Mouse (Mus musculus) forebrain, embryonic 16.5 days (tissue): Measurements from ENCODE around the gene Mpp4. TPM values are rescaled to one million over a fixed set of nuclear protein-coding genes. Genes with fewer than 3 reads are reported as not detected.

ENCODE experiments used
- ATAC-seq: fragments of 200-750 bp; cut with Nextera tagmentation; 2 replicates; pipeline ENCODE4 v1.8.0; 2017; ENCODE audit warnings: mild to moderate bottlenecking, moderate library complexity
- H3K27ac ChIP-seq: fragments of 300-500 bp; sonication (generic); 2 replicates; pipeline ENCODE4 v1.5.1; 2014; ENCODE audit warnings: low read length, control low read depth
- H3K27me3 ChIP-seq: fragments of 300-500 bp; sonication (generic); replicated peaks from 2 replicates; pipeline ENCODE4 v1.6.1; 2014; ENCODE audit warnings: low read length; ENCODE audit not compliant: control insufficient read depth, insufficient read depth
- H3K36me3 ChIP-seq: fragments of 300-500 bp; sonication (generic); 2 replicates; pipeline ENCODE4 v1.6.1; 2014; ENCODE audit not compliant: control insufficient read depth, insufficient read depth
- H3K4me1 ChIP-seq: fragments of 300-500 bp; sonication (generic); replicated peaks from 2 replicates; pipeline ENCODE4 v1.6.1; 2014; ENCODE audit warnings: low read length; ENCODE audit not compliant: control insufficient read depth, insufficient read depth
- H3K4me2 ChIP-seq: fragments of 300-500 bp; sonication (generic); 2 replicates; pipeline ENCODE4 v1.6.1; 2014; ENCODE audit warnings: mild to moderate bottlenecking, low read length, control low read depth
- H3K4me3 ChIP-seq: fragments of 300-500 bp; sonication (generic); replicated peaks from 2 replicates; pipeline ENCODE4 v1.5.1; 2014; ENCODE audit warnings: mild to moderate bottlenecking, low read length, control low read depth
- H3K9ac ChIP-seq: fragments of 300-500 bp; sonication (generic); replicated peaks from 2 replicates; pipeline ENCODE4 v1.6.1; 2014; ENCODE audit warnings: low read depth, low read length, control low read depth
- H3K9me3 ChIP-seq: fragments of 300-500 bp; sonication (generic); 2 replicates; pipeline ENCODE4 v1.6.1; 2016; ENCODE audit warnings: low read length; ENCODE audit not compliant: control insufficient read depth
- WGBS: fragments of 180-500 bp; shearing (Covaris S2); extraction: QIAGEN DNeasy Blood & Tissue Kit; methylation state at CpG from one replicate; pipeline ENCODE4 v1.1.7; 2014; 5-methylcytosine and 5-hydroxymethylcytosine counted together
- polyA plus RNA-seq: library from polyadenylated mRNA; unstranded; fragments of >200 nt; fragmentation: Nextera tagmentation; extraction: Ambion mirVana; gene quantifications from 2 replicates; pipeline ENCODE4 v1.2.1, GENCODE M21; 2015

Mpp4 gene
- polyA plus RNA-seq: 0.55 and 0.75 TPM in 2 replicates

DNA sequence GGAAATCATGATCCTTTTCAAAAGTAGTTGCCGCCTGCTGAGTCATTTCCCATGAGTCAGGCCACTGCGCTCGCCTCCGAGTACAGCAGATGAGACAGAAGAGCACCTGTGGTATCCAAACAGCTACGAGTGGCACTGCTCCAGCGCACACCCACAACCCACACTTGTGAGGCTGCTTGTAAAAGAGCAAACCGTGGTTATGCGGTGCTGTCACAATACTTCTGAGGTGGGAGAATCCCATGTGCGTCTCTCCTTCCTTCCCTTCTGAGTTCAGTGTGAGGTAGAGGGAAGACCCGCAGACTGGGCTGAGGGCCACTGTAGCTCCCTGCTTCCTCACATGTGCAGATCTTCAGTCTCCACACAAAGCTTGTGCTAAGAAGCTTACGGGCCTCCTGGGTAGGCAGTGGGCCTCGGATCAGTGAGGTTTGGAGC is at the start of gene Mpp4:
Mpp4 (minus strand) TSS at position 360 of the 432 bp plus-strand sequence.
- ATAC-seq: no peak
- Histone ChIP-seq H3K27me3 (no peaks in the 10 kb centered on the region), H3K27ac (no peak within 1 kb of the TSS), H3K9ac (no peak within 1 kb of the TSS), H3K9me3 (no peaks in the 10 kb centered on the region), H3K4me3 (no peak within 1 kb of the TSS), H3K4me2 (no peak within 1 kb of the TSS), H3K36me3 (peaks cover 14% of the 10 kb centered on the region), H3K4me1 (peaks cover 2% of the 10 kb centered on the region; the same call in 1 of the 2 replicates)
- WGBS: 24% methylated on average over 12 of the region's 12 CpGs

DNA sequence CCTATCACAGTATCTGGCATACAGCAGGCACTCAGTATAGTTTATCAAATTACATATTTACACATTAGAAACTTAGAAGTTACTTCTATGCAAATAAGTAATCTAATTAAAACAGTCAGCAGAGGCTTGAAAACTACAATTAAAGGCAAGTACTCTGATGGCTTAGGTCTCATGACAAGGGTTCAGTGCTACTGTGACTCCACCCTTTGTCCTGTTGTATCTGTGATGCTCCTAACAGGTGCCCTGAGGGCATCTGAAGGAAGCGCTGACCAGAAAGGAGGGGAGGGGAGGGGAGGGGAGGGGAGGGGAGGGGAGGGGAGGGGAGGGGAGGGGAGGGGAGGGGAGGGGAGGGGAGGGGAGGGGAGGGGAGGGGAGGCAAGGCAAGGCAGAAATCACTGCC is 49.8 kb upstream of the Mpp4 start:
- Histone ChIP-seq H3K9me3 (no peaks in the 10 kb centered on the region), H3K4me2 (no peak overlapping the region), H3K4me3 (no peak overlapping the region), H3K36me3 (peaks cover 7% of the 10 kb centered on the region), H3K9ac (no peak overlapping the region), H3K4me1 (no peaks in the 10 kb centered on the region), H3K27ac (no peak overlapping the region), H3K27me3 (no peaks in the 10 kb centered on the region)
- no CpG with 5 or more reads among the region's 1 CpGs for WGBS
- ATAC-seq: no peak

DNA sequence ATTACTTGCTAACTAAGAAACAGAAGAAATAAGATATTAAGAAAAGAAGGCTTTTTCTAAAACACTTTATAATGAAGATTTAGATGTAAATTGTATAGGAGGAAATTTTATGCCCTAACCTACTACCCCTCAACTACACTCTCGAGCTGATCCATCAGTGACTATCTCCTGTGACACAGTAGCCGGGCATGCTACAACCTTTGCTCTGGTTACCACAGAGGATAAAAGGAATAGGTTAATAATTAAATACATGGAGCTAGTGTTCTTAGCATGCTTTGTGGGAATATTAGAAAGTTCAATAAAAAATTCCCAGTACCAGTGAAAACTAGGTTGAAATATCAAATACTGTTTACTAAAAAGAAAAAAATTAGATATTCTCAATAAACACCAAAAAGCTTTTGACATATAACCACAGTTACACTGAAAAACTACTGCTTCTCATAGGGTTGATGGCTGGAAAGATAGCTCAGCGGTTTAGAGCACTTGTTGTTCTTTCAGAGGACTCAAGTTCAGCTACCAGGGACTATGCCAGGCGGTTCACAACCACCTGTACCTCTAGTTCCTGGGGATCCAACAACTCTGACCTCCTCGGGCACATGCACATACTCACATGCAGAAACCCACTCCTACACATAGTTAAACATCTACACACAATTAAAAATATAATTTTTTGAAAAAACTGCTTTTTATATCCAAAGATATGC is 49.0 kb upstream of the Mpp4 start:
- Histone ChIP-seq H3K27me3 (no peaks in the 10 kb centered on the region), H3K4me1 (no peaks in the 10 kb centered on the region), H3K36me3 (peaks cover 7% of the 10 kb centered on the region), H3K4me2 (no peak overlapping the region), H3K4me3 (no peak overlapping the region), H3K9me3 (no peaks in the 10 kb centered on the region), H3K9ac (no peak overlapping the region), H3K27ac (no peak overlapping the region)
- ATAC-seq: no peak
- WGBS: 90% methylated on average over 5 of the region's 5 CpGs

DNA sequence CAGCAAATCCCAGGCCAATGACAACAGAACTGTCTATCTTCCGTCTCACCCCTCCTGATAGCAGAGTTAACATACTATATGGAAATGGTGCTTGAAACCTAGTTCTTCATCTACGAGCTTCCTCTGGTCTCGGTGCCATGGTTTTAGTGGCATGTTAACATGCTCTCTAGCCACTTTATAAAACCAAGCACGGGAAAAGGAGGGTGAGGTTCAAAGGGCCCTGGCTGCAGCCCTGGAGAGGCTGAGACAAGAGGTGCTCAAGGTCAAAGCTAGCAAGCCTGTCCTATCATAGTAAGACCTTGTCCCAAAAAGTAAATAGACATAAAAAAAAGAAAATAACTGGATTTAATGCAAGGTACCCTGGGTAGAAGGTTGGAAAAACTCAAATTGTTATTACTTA is 48.5 kb upstream of the Mpp4 start:
- Histone ChIP-seq H3K4me2 (no peak overlapping the region), H3K4me1 (no peaks in the 10 kb centered on the region), H3K27me3 (no peaks in the 10 kb centered on the region), H3K9ac (no peak overlapping the region), H3K4me3 (no peak overlapping the region), H3K36me3 (peaks cover 7% of the 10 kb centered on the region), H3K9me3 (no peaks in the 10 kb centered on the region), H3K27ac (no peak overlapping the region)
- 91% methylated on average over 4 of the region's 4 CpGs for WGBS
- no peak for ATAC-seq

DNA sequence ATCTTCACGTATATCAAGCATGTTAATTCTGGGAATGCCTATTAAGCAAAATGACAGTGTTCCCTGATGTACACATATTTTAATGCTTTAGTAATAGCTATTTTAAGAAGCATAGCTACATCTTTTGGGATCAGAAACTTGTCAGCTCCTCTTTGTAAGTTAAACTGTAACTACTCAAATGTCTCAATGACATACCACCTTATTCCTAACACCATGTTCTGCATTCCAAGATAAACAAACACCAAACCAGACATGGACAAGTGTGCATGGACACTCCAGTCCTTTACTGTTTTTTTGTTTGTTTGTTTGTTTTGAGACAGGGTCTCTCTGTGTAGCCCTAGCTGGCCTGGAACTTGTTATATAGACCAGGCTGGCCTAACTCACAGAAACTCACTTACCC is 45.1 kb upstream of the Mpp4 start:
- Histone ChIP-seq H3K27me3 (no peaks in the 10 kb centered on the region), H3K4me3 (no peak overlapping the region), H3K4me1 (no peaks in the 10 kb centered on the region), H3K36me3 (peaks cover 7% of the 10 kb centered on the region), H3K9ac (no peak overlapping the region), H3K4me2 (no peak overlapping the region), H3K9me3 (no peaks in the 10 kb centered on the region), H3K27ac (no peak overlapping the region)
- 89% methylated on average over 1 of the region's 1 CpGs for WGBS
- no peak for ATAC-seq

- H3K4me1 ChIP-seq: no peaks in the 10 kb centered on the region
- peaks cover 9% of the 10 kb centered on the region for H3K36me3 ChIP-seq
- no peaks in the 10 kb centered on the region for H3K9me3 ChIP-seq
- no peaks in the 10 kb centered on the region for H3K27me3 ChIP-seq
- H3K4me3 ChIP-seq: no peak overlapping the region
- 97% methylated on average over 1 of the region's 1 CpGs for WGBS
- no peak overlapping the region for H3K9ac ChIP-seq
- no peak overlapping the region for H3K4me2 ChIP-seq
- no peak for ATAC-seq
- H3K27ac ChIP-seq: no peak overlapping the region
Observed at GRCm38 (mm10) chr1:59204489-59204888, 41.3 kb upstream of the Mpp4 start.

DNA sequence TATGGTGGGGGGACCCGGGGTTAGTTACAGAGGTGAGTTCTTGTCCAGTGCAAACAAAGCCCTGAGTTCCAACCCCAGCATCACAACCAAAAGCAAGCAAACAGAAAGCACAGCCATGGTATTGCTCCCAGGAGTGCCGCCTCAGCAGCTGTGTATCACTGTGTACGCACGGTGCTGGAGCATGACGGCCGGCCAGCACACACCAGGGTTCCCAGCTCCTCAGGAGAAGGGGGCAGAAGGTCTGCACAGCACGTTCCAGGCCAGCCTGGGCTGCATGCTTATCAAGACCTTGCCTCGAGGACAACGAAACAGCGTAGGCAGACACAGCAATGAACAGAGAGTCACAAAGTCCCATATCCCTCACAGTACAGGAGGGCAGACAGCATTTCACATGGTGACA is 39.2 kb upstream of the Mpp4 start:
- no peak for ATAC-seq
- Histone ChIP-seq H3K36me3 (peaks cover 5% of the 10 kb centered on the region), H3K27ac (no peak overlapping the region), H3K27me3 (no peaks in the 10 kb centered on the region), H3K4me2 (no peak overlapping the region), H3K9me3 (no peaks in the 10 kb centered on the region), H3K9ac (no peak overlapping the region), H3K4me1 (no peaks in the 10 kb centered on the region), H3K4me3 (no peak overlapping the region)
- WGBS: 91% methylated on average over 10 of the region's 10 CpGs

DNA sequence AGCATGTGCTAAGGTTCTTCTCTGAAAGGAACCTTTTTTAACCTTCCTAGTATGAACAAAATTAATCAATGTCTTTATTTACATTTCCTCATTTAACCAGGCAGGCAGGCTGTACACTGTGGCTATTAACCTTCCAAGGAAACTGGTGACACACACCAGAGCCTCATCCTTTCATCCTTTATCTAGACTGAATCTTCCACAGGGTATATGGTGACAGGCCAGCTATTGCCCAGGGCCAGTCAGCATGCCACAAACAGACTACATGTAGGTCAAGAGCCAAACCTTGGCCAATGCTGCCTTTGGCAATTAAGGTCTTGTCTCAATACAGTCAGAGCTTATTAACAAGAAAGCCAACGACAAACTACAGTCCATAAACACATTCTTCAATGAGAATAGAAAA is 38.4 kb upstream of the Mpp4 start:
- no peak for ATAC-seq
- Histone ChIP-seq H3K36me3 (peaks cover 5% of the 10 kb centered on the region), H3K4me2 (no peak overlapping the region), H3K27me3 (no peaks in the 10 kb centered on the region), H3K4me1 (no peaks in the 10 kb centered on the region), H3K9me3 (no peaks in the 10 kb centered on the region), H3K4me3 (no peak overlapping the region), H3K27ac (no peak overlapping the region), H3K9ac (no peak overlapping the region)
- WGBS: 87% methylated on average over 1 of the region's 1 CpGs

DNA sequence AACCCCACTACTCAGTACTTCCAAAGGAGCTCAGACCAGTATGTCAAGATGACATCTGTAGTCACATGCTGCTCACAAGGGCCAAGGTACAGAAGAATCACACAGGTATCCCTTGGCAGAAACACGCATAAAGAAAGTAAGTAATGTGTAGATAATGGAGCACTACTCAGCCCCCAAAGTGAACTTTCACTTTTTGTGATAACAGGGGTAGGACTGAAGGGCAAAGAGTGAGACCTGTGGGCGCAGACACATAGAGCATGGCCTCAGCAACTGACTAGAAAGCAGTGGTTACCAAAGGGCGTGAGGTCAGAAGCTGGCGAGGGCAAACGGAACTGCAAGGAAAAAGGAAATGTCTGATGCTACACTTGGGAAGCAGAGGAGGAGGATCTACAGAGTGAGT is 37.8 kb upstream of the Mpp4 start:
- H3K4me3 ChIP-seq: no peak overlapping the region
- WGBS: 96% methylated on average over 5 of the region's 5 CpGs
- H3K9me3 ChIP-seq: no peaks in the 10 kb centered on the region
- H3K9ac ChIP-seq: no peak overlapping the region
- peaks cover 7% of the 10 kb centered on the region for H3K36me3 ChIP-seq
- H3K4me1 ChIP-seq: no peaks in the 10 kb centered on the region
- ATAC-seq: no peak
- no peaks in the 10 kb centered on the region for H3K27me3 ChIP-seq
- H3K4me2 ChIP-seq: no peak overlapping the region
- H3K27ac ChIP-seq: no peak overlapping the region

GRCm38 (mm10) chr1:59194979-59195378 is 31.8 kb upstream of the Mpp4 start:
- Histone ChIP-seq H3K27ac (no peak overlapping the region), H3K9ac (no peak overlapping the region), H3K36me3 (peaks cover 17% of the 10 kb centered on the region), H3K9me3 (no peaks in the 10 kb centered on the region), H3K4me2 (no peak overlapping the region), H3K4me3 (no peak overlapping the region), H3K27me3 (no peaks in the 10 kb centered on the region), H3K4me1 (no peaks in the 10 kb centered on the region)
- 64% methylated on average over 6 of the region's 6 CpGs for WGBS
- no peak for ATAC-seq
